Mouse (Mus musculus) forebrain, embryonic 13.5 days (tissue): Measurements from ENCODE around the gene Meaf6. TPM values are rescaled to one million over a fixed set of nuclear protein-coding genes. Genes with fewer than 3 reads are reported as not detected.
A peak's percentile ranks its signal among the peaks of the same experiment; 100 is the strongest.

Experiments
- ATAC-seq: fragments of 200-750 bp; cut with Nextera tagmentation; 2 replicates; pipeline ENCODE4 v1.8.0; 2017
- H3K27ac ChIP-seq: fragments of 300-500 bp; sonication (generic); 2 replicates; pipeline ENCODE4 v1.5.1; 2015; ENCODE audit warnings: inconsistent platforms, mild to moderate bottlenecking, moderate library complexity
- H3K27me3 ChIP-seq: fragments of 300-500 bp; sonication (generic); 2 replicates; pipeline ENCODE4 v1.6.1; 2015; ENCODE audit warnings: mild to moderate bottlenecking, inconsistent platforms
- H3K36me3 ChIP-seq: fragments of 300-500 bp; sonication (generic); 2 replicates; pipeline ENCODE4 v1.6.1; 2015; ENCODE audit warnings: mild to moderate bottlenecking, inconsistent platforms; ENCODE audit not compliant: poor library complexity, severe bottlenecking
- H3K4me1 ChIP-seq: fragments of 300-500 bp; sonication (generic); 2 replicates; pipeline ENCODE4 v1.6.1; 2015; ENCODE audit warnings: inconsistent platforms
- H3K4me2 ChIP-seq: fragments of 300-500 bp; sonication (generic); 2 replicates; pipeline ENCODE4 v1.6.1; 2015; ENCODE audit warnings: inconsistent platforms, mild to moderate bottlenecking, moderate library complexity
- H3K4me3 ChIP-seq: fragments of 300-500 bp; sonication (generic); 2 replicates; pipeline ENCODE4 v1.5.1; 2015; ENCODE audit warnings: mild to moderate bottlenecking, inconsistent platforms
- H3K9ac ChIP-seq: fragments of 300-500 bp; sonication (generic); 2 replicates; pipeline ENCODE4 v1.6.1; 2015; ENCODE audit warnings: mild to moderate bottlenecking, inconsistent platforms
- H3K9me3 ChIP-seq: fragments of 300-500 bp; sonication (generic); replicated peaks from 2 replicates; pipeline ENCODE4 v1.6.1; 2016; ENCODE audit warnings: inconsistent platforms
- WGBS: fragments of 180-500 bp; shearing (Covaris S2); methylation state at CpG from one replicate; pipeline ENCODE4 v1.1.7; 2015; 5-methylcytosine and 5-hydroxymethylcytosine counted together
- polyA plus RNA-seq: library from polyadenylated mRNA; unstranded; fragments of >200 nt; fragmentation: Nextera tagmentation; extraction: Ambion mirVana; gene quantifications from 2 replicates; pipeline ENCODE4 v1.2.1, GENCODE M21; 2015

Gene Meaf6
- polyA plus RNA-seq, 1 experiment from 2014 or later: 148 TPM

DNA sequence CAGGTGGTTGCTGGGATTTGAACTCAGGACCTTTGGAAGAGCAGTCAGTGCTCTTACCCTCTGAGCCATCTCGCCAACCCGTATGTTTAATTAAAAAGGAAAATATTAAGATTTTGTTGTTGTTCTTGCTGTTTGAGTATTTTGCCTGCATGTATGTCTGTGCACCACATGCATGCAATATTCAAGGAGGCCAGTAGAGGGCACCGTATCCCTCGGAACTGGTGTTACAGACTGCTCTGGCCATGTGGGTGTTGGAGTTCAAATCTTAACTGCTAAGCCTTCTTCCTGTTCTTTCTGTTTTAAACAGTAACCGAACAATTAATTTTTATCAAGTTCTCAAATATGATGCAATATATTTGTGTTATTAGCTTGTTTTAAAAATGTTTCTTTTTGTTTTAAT, 47.5 kb downstream of the Meaf6 start:
- WGBS: 19% methylated on average over 5 of the region's 5 CpGs
- H3K36me3 ChIP-seq: no peaks in the 10 kb centered on the region
- ATAC-seq: peak; percentile 59; the same call in 1 of the 2 replicates
- H3K4me1 ChIP-seq: peaks cover 6% of the 10 kb centered on the region
- H3K27ac ChIP-seq: no peak overlapping the region
- no peak overlapping the region for H3K4me2 ChIP-seq
- no peak overlapping the region for H3K4me3 ChIP-seq
- H3K9ac ChIP-seq: no peak overlapping the region
- H3K27me3 ChIP-seq: peaks cover 14% of the 10 kb centered on the region
- no peaks in the 10 kb centered on the region for H3K9me3 ChIP-seq

DNA sequence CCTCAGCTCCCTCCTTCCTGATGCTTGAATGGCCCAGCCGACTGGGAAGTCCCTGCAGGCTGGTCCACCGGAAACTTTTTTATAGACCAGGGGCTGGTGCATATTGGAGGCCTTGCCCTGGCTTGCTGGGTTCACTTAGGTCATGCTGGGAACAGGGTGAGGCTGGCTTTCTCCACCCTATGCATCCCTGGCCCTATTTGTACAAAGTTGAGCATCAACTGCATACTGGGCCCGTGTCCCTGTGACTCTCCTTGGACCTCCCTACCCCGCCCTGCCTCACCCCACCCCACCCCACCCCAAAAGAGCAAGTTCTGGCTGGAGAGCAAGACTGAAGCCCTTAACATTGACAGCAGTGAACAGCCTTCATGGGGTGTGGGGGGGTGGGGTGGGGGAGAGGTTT, 49.3 kb downstream of the Meaf6 start:
- H3K36me3 ChIP-seq: no peaks in the 10 kb centered on the region
- no peak overlapping the region for H3K9ac ChIP-seq
- H3K27ac ChIP-seq: no peak overlapping the region
- no peak overlapping the region for H3K4me3 ChIP-seq
- no peaks in the 10 kb centered on the region for H3K27me3 ChIP-seq
- WGBS: 82% methylated on average over 4 of the region's 4 CpGs
- no peaks in the 10 kb centered on the region for H3K9me3 ChIP-seq
- no peaks in the 10 kb centered on the region for H3K4me1 ChIP-seq
- H3K4me2 ChIP-seq: no peak overlapping the region
- ATAC-seq: no peak

DNA sequence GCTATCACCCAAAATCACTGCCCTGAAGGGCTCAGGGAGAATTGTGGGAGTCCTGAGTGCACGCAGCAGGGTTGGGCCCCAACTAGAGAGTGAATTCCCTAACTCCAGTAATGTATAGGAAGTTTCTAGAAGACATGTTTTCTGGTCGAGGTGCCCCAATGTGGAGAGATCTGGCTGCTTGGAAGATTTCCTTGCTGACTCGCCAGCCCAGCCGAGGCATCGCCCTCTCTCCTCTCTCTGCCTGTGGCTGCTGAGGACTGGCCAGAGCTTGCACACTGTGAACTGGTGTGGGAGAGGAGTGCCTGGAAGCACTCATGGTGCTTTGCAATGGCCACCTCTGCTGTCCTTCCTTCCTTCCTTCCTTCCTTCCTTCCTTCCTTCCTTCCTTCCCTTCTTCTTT, 49.7 kb downstream of the Meaf6 start:
- WGBS: 84% methylated on average over 5 of the region's 5 CpGs
- no peaks in the 10 kb centered on the region for H3K36me3 ChIP-seq
- H3K4me1 ChIP-seq: no peaks in the 10 kb centered on the region
- H3K9ac ChIP-seq: no peak overlapping the region
- H3K27ac ChIP-seq: no peak overlapping the region
- H3K9me3 ChIP-seq: no peaks in the 10 kb centered on the region
- H3K27me3 ChIP-seq: no peaks in the 10 kb centered on the region
- H3K4me2 ChIP-seq: no peak overlapping the region
- no peak for ATAC-seq
- H3K4me3 ChIP-seq: no peak overlapping the region

DNA sequence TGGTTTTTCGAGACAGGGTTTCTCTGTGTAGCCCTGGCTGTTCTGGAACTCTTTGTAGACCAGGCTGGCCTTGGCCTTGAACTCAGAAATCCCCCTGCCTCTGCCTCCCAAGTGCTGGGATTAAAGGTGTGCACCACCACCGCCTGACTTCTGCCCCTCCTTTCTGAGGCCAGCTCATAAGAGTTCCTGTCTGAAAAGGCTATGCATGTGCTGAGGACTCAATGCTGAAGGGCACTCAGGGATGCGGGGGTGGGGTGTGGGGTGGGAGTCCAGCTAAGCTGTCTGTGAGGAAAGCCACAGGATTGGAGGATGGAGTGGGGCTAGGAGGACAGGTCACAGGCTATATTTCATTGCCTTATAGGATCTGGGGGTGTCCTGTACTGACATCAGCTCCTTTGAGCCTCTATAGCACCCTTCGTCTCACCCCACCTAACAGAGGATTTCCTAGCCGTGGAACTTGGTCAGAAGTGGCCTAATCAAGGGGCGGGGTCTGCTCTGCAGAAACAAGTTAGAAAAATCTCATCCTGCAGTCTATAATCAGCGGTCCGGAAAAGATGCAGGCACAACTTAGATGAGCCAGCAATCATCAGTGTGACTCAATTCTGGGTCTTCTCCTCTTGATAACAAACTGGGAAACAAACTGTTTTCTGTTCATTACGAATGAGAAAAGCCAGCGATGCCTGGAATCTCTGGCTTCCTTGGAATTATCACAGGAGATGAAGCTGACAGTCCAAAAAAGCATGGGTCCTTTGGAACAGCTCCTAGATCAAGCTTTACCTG, 50.3 kb downstream of the Meaf6 start:
- Histone ChIP-seq H3K27ac (no peak overlapping the region), H3K27me3 (no peaks in the 10 kb centered on the region), H3K9ac (no peak overlapping the region), H3K4me3 (no peak overlapping the region), H3K36me3 (no peaks in the 10 kb centered on the region), H3K9me3 (no peaks in the 10 kb centered on the region), H3K4me2 (no peak overlapping the region), H3K4me1 (no peaks in the 10 kb centered on the region)
- 75% methylated on average over 10 of the region's 10 CpGs for whole genome bisulfite sequencing
- no peak for ATAC-seq

DNA sequence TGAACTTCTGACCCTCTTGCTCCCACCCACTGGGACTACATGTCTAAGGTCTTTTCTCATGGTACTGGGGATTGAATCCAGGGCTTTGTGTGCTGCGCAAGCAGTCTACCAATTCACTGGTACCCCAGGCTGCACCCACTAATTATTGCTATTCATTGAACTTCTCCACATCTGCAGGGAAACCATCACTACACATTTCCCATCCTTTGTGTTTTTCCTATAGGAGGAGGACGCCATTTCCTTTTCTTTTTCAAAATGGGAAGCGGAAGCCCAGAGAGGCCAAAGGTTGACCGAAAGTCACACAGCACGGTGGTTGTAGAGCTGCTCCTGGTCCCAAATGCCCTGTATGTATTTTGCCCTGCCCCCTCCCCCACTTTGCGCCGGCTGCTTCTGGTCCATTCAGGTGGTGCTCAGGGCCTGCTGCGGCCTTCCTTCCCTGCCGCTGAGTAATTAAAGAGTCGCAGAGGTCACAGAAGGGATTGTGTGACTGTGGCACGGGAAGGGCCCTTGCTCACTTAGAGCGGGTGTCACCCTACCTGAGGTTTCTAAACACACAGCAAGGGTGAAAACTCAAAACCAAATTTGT, 51.5 kb downstream of the Meaf6 start:
- 49% methylated on average over 12 of the region's 12 CpGs for WGBS
- H3K36me3 ChIP-seq: no peaks in the 10 kb centered on the region
- no peak overlapping the region for H3K4me3 ChIP-seq
- H3K9ac ChIP-seq: no peak overlapping the region
- no peaks in the 10 kb centered on the region for H3K4me1 ChIP-seq
- no peak for ATAC-seq
- no peaks in the 10 kb centered on the region for H3K9me3 ChIP-seq
- no peak overlapping the region for H3K27ac ChIP-seq
- no peaks in the 10 kb centered on the region for H3K27me3 ChIP-seq
- no peak overlapping the region for H3K4me2 ChIP-seq

DNA sequence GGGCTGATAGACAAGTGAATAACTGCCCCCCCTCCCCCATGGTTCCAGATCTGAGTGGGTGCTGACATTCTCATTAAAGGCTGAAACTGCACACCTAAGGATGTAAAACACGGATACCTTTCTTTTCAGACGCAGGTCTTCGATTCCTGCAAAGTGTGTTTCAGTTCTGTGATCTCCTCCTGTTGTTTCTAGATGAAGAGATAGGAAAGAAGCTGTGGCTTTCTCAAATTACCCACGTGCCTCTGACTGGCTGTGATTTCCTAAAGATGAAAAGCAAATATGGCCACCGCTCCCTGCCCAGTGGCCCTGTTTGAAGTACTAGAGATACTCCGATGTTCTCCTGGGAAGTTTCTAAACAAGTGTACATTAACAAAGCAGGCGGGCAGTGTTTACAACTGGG, 53.4 kb downstream of the Meaf6 start:
- H3K9me3 ChIP-seq: no peaks in the 10 kb centered on the region
- no peak overlapping the region for H3K27ac ChIP-seq
- no peaks in the 10 kb centered on the region for H3K4me1 ChIP-seq
- no peaks in the 10 kb centered on the region for H3K36me3 ChIP-seq
- H3K9ac ChIP-seq: no peak overlapping the region
- ATAC-seq: no peak
- no peak overlapping the region for H3K4me3 ChIP-seq
- no peak overlapping the region for H3K4me2 ChIP-seq
- 80% methylated on average over 7 of the region's 7 CpGs for WGBS
- peaks cover 6% of the 10 kb centered on the region; the same call in 1 of the 2 replicates for H3K27me3 ChIP-seq

DNA sequence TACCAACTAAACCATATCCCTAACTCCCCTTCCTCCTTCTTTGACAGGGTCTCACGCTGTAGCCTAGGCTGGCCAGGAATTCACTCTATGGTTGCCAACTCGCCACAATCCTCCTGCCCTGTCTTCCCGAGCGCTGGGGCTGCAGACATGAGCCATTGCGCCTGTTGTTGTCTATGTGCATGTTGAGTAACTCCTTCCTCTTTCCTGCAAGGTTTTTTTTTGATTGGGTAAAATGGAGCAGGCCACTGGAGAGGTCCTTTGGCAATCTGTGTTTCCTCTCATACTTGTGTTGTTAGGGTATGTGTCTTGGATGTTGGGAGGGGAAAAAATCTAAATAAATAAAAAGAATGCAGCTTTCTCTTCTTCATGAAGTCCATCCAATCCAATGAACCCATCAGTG, 59.3 kb downstream of the Meaf6 start:
- no peaks in the 10 kb centered on the region for H3K36me3 ChIP-seq
- ATAC-seq: no peak
- H3K4me1 ChIP-seq: peaks cover 13% of the 10 kb centered on the region; the same call in 1 of the 2 replicates
- WGBS: 80% methylated on average over 5 of the region's 5 CpGs
- H3K4me3 ChIP-seq: no peak overlapping the region
- no peak overlapping the region for H3K4me2 ChIP-seq
- peaks cover 28% of the 10 kb centered on the region for H3K27me3 ChIP-seq
- no peak overlapping the region for H3K9ac ChIP-seq
- H3K9me3 ChIP-seq: no peaks in the 10 kb centered on the region; the same call in 1 of the 2 replicates
- no peak overlapping the region for H3K27ac ChIP-seq

DNA sequence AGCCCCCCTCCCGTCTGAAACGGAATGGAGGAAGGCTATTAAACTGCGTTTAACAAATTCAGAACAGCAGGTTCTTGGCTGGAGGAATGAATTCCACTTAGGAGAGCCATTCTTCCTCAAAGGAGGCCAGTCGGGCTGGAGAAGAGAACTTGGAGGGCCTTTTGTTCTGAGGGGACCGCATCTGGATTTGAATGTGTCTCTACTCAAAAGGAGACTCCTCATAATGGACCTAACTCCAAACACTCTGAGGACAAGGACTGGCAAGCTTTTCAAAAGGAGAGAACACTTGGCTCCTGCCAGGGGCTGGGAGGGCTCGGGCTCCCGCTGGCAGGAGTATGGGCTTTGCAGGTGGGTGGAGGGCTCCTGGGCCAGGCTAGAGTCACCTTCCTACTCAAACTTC, 59.7 kb downstream of the Meaf6 start:
- no peak overlapping the region for H3K9ac ChIP-seq
- 5% methylated on average over 7 of the region's 7 CpGs for WGBS
- no peaks in the 10 kb centered on the region for H3K36me3 ChIP-seq
- no peak overlapping the region for H3K4me3 ChIP-seq
- H3K27ac ChIP-seq: no peak overlapping the region
- no peaks in the 10 kb centered on the region; the same call in 1 of the 2 replicates for H3K9me3 ChIP-seq
- peaks cover 28% of the 10 kb centered on the region for H3K27me3 ChIP-seq
- no peak for ATAC-seq
- H3K4me1 ChIP-seq: peaks cover 13% of the 10 kb centered on the region; the same call in 1 of the 2 replicates
- no peak overlapping the region for H3K4me2 ChIP-seq

DNA sequence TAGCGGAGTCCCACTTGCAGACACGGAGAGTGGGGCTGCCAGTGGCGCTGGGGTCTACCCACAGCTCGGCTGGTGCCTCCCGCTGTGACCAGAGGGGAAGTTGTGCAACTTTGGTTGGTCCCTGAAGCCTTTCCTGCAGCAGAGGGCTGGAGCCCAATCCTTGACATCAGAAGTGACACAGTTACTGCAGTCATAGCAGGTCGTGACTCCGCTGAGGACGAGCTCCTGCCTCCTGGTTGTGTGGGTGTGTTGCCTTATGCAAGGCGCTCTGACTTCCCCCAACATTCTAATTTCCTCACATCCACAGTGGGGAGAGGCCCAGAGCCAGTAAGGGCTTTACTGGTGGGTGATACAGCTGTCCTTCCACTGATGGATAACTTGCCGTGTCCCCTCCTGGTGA, 60.3 kb downstream of the Meaf6 start:
- no peak for ATAC-seq
- Histone ChIP-seq H3K27ac (no peak overlapping the region), H3K9ac (no peak overlapping the region), H3K27me3 (peaks cover 31% of the 10 kb centered on the region), H3K4me3 (no peak overlapping the region), H3K4me2 (no peak overlapping the region), H3K9me3 (no peaks in the 10 kb centered on the region; the same call in 1 of the 2 replicates), H3K4me1 (peaks cover 13% of the 10 kb centered on the region; the same call in 1 of the 2 replicates), H3K36me3 (no peaks in the 10 kb centered on the region)
- WGBS: 36% methylated on average over 10 of the region's 10 CpGs

DNA sequence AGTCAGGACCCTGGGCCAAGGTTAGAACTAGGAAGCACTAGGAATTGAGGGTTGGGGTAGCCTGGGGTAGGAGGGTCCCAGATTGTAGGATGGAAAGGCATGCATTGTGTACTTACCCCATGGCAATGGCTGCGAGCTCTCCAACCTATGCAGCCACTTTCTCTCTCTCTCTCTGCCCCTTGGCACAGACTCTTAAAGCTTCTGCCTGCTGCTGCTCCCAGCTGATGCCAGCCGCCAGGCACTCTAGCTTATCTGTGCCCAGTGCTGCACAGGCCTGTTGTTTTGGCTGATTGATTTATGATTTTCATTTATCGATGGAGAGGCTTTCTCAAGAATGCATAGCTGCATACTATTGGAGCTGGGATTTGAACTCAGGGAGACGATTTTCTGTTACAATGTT, 63.0 kb downstream of the Meaf6 start:
- H3K36me3 ChIP-seq: no peaks in the 10 kb centered on the region
- no peak for ATAC-seq

DNA sequence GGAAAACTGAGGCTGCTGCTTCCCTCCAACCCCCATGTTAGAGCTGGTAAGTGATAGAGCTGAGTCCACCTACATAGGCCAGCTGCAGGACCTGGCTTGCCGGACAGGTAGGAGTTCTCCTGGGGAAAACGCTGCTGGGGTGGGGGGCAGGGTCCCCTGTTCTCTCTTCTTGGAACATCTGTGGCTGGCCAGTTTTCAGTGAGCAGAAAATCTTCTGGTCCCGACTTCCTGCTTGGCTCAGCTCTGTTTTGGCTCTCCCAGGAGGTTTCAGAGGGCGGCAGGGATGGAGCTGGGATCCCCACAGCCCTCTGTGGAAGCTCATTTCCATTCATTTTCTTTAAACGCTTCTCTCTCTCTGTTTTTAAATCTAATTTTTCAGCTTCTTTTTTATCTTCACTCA, 64.5 kb downstream of the Meaf6 start:
- Histone ChIP-seq H3K4me3 (no peak overlapping the region), H3K36me3 (no peaks in the 10 kb centered on the region), H3K27ac (no peak overlapping the region), H3K4me2 (no peak overlapping the region), H3K27me3 (peaks cover 26% of the 10 kb centered on the region; the same call in 1 of the 2 replicates), H3K9ac (no peak overlapping the region), H3K9me3 (no peaks in the 10 kb centered on the region; the same call in 1 of the 2 replicates), H3K4me1 (peaks cover 8% of the 10 kb centered on the region; the same call in 1 of the 2 replicates)
- 30% methylated on average over 5 of the region's 5 CpGs for WGBS
- ATAC-seq: no peak

More for the DNA sequence above, 63.0 kb downstream of the Meaf6 start:
- Histone ChIP-seq H3K27me3 (peaks cover 37% of the 10 kb centered on the region), H3K4me1 (peaks cover 13% of the 10 kb centered on the region; the same call in 1 of the 2 replicates), H3K4me2 (no peak overlapping the region), H3K4me3 (no peak overlapping the region), H3K9ac (no peak overlapping the region), H3K27ac (no peak overlapping the region), H3K9me3 (no peaks in the 10 kb centered on the region; the same call in 1 of the 2 replicates)
- WGBS: 90% methylated on average over 4 of the region's 4 CpGs

DNA sequence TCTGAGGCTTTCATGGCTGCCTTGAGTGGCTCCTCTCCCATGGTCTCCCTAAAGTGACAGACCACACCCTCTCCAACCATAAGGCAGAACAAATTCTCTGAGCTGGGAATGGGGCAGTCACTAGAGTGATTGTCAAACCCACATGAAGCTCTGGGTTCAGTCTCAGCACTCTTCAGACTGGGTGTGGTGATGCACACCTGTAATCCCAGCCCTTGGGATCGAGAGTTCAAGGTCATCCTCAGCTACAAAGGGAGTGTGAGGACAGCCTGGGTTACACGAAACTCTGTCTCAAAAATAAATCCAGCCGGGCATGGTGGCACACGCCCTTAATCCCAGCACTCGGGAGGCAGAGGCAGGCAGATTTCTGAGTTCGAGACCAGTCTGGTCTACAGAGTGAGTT, 67.5 kb downstream of the Meaf6 start:
- Histone ChIP-seq H3K27me3 (peaks cover 18% of the 10 kb centered on the region), H3K4me2 (no peak overlapping the region), H3K4me1 (no peaks in the 10 kb centered on the region), H3K9ac (no peak overlapping the region), H3K9me3 (no peaks in the 10 kb centered on the region; the same call in 1 of the 2 replicates), H3K27ac (no peak overlapping the region), H3K36me3 (no peaks in the 10 kb centered on the region), H3K4me3 (no peak overlapping the region)
- no peak for ATAC-seq
- WGBS: 92% methylated on average over 6 of the region's 6 CpGs
